Mouse (Mus musculus): ENCODE data around the gene Smpdl3a.

The Smpdl3a gene

GRCm38 (mm10) chr10:57794018-57794417, at the start of gene Smpdl3a:
TSS of gene Smpdl3a (plus strand) at chr10:57794335.
- no peak for DNase-seq (ENCODE audit: low read depth)

- DNase-seq (ENCODE audit: low read depth): peak; percentile 32
Observed at GRCm38 (mm10) chr10:57745452-57745851, 48.7 kb upstream of the Smpdl3a start.

GRCm38 (mm10) chr10:57747127-57747526, 47.0 kb upstream of the Smpdl3a start:
- DNase-seq (ENCODE audit: low read depth): peak; percentile 27

- DNase-seq (ENCODE audit: low read depth): peak; percentile 85
Observed at GRCm38 (mm10) chr10:57753343-57753742, 40.8 kb upstream of the Smpdl3a start.

- DNase-seq (ENCODE audit: low read depth): peak; percentile 47
Observed at GRCm38 (mm10) chr10:57755201-57755736, 38.9 kb upstream of the Smpdl3a start.

GRCm38 (mm10) chr10:57758999-57759398, 35.1 kb upstream of the Smpdl3a start:
- no peak for DNase-seq (ENCODE audit: low read depth)

- DNase-seq (ENCODE audit: low read depth): peak; percentile 17
Observed at GRCm38 (mm10) chr10:57760694-57761093, 33.4 kb upstream of the Smpdl3a start.

- DNase-seq (ENCODE audit: low read depth): no peak
Observed at GRCm38 (mm10) chr10:57763044-57763443, 31.1 kb upstream of the Smpdl3a start.

- no peak for DNase-seq (ENCODE audit: low read depth)
Observed at GRCm38 (mm10) chr10:57783289-57784130, 10.6 kb upstream of the Smpdl3a start.

GRCm38 (mm10) chr10:57784131-57784875, 9.8 kb upstream of the Smpdl3a start:
- no peak for DNase-seq (ENCODE audit: low read depth)

- DNase-seq (ENCODE audit: low read depth): no peak
Observed at GRCm38 (mm10) chr10:57784876-57785150, 9.3 kb upstream of the Smpdl3a start, which contains the start of gene Fabp7. TSS of gene Fabp7 (plus strand) at chr10:57784881.

GRCm38 (mm10) chr10:57785552-57785951, 8.6 kb upstream of the Smpdl3a start:
- no peak for DNase-seq (ENCODE audit: low read depth)

- DNase-seq (ENCODE audit: low read depth): no peak
Observed at GRCm38 (mm10) chr10:57792957-57793356, 1.2 kb upstream of the Smpdl3a start.

GRCm38 (mm10) chr10:57794491-57795461, 641 bp downstream of the Smpdl3a start:
- DNase-seq (ENCODE audit: low read depth): peak; percentile 72

GRCm38 (mm10) chr10:57795542-57795941, 1.4 kb downstream of the Smpdl3a start:
- DNase-seq (ENCODE audit: low read depth): peak; percentile 64

- DNase-seq (ENCODE audit: low read depth): peak; percentile 80
Observed at GRCm38 (mm10) chr10:57796057-57796456, 1.9 kb downstream of the Smpdl3a start.

GRCm38 (mm10) chr10:57799486-57799885, 5.4 kb downstream of the Smpdl3a start:
- peak; percentile 64 for DNase-seq (ENCODE audit: low read depth)

GRCm38 (mm10) chr10:57807754-57808153, 13.6 kb downstream of the Smpdl3a start:
- DNase-seq (ENCODE audit: low read depth): no peak

- DNase-seq (ENCODE audit: low read depth): no peak
Observed at GRCm38 (mm10) chr10:57812161-57812856, 18.2 kb downstream of the Smpdl3a start.

GRCm38 (mm10) chr10:57814295-57814694, 20.2 kb downstream of the Smpdl3a start:
- no peak for DNase-seq (ENCODE audit: low read depth)

GRCm38 (mm10) chr10:57815869-57816268, 21.7 kb downstream of the Smpdl3a start:
- DNase-seq (ENCODE audit: low read depth): no peak

Data from induced T-regulatory cell, adult 2 months (primary cell).